In genomic region chr15:45763225-45763624, GRCm38 (mm10) we compare ENCODE assay signal across 13 mouse cellular contexts.
DNase-seq lines count a peak whose midpoint lies in the region; ATAC-seq and TF ChIP-seq lines count a peak whose summit lies in the region.
"Had no signal": no experiment of that assay in that cellular context is flagged by ENCODE, and none has a peak within 500 bp of the region (broad histone marks: within the 10 kb centered on the region; RNA-seq: fewer than 3 reads in every experiment).

No protein-coding gene starts in this region.

- no peak overlapping the region for H3K27ac ChIP-seq in forebrain, postnatal 0 days (ENCODE audit: low read depth, low read length)
- no peak overlapping the region for H3K27ac ChIP-seq in forebrain, embryonic 11.5 days (ENCODE audit: low read depth, low read length)
- H3K27ac ChIP-seq in ES-E14 (ENCODE audit: insufficient read depth, low read depth, low read length, poor library complexity, severe bottlenecking) = no peak overlapping the region
- no peak overlapping the region for H3K27ac ChIP-seq in forebrain, embryonic 13.5 days
- H3K27ac ChIP-seq: hindbrain, embryonic 14.5 days; liver, embryonic 12.5 days had no signal

- no peaks in the 10 kb centered on the region for H3K27me3 ChIP-seq in forebrain, postnatal 0 days (ENCODE audit: insufficient read depth, low read length)
- H3K27me3 ChIP-seq in forebrain, embryonic 11.5 days (ENCODE audit: control insufficient read depth, insufficient read depth, low read length) = no peaks in the 10 kb centered on the region
- H3K27me3 ChIP-seq in forebrain, embryonic 13.5 days = no peaks in the 10 kb centered on the region
- H3K27me3 ChIP-seq: liver, embryonic 12.5 days had no signal

- intact Hi-C loops in left cerebral cortex, postnatal 4 days (cut with DNase I) = no loop called here
- intact Hi-C loops in left cerebral cortex, postnatal 36 days (cut with DNase I) = no loop called here

- peak; percentile 16; the same call in 1 of the 2 replicates for TF ChIP-seq CTCF in forebrain, postnatal 0 days (IDR thresholded peaks at IDR 0.05; ENCODE audit: low read depth)

- in situ Hi-C loops in ES-E14 (cut with MboI; ENCODE audit: low sequenced_read_pairs in 2 of 2, unreplicated experiment in 2 of 2) = no loop called here

- WGBS in forebrain, postnatal 0 days = 59% methylated on average over 2 of the region's 2 CpGs
- 49% methylated on average over 2 of the region's 2 CpGs for WGBS in forebrain, embryonic 11.5 days
- 47% methylated on average over 2 of the region's 2 CpGs for WGBS in forebrain, embryonic 13.5 days

- no peaks in the 10 kb centered on the region for H3K4me1 ChIP-seq in forebrain, postnatal 0 days (ENCODE audit: insufficient read depth)
- no peaks in the 10 kb centered on the region for H3K4me1 ChIP-seq in forebrain, embryonic 11.5 days (replicated peaks; ENCODE audit: control insufficient read depth, insufficient read depth, low read length)
- no peaks in the 10 kb centered on the region for H3K4me1 ChIP-seq in ES-E14 (ENCODE audit: control insufficient read depth in 2 of 2, insufficient read depth in 2 of 2, low read length in 2 of 2, poor library complexity in 1 of 2)
- no peaks in the 10 kb centered on the region for H3K4me1 ChIP-seq in forebrain, embryonic 13.5 days
- H3K4me1 ChIP-seq: liver, embryonic 12.5 days had no signal

- no peak overlapping the region for H3K4me3 ChIP-seq in forebrain, postnatal 0 days (ENCODE audit: low read depth, low read length)
- no peak overlapping the region for H3K4me3 ChIP-seq in forebrain, embryonic 11.5 days (ENCODE audit: low read depth, low read length)
- H3K4me3 ChIP-seq in ES-E14 (ENCODE audit: insufficient read depth in 1 of 2, low read depth in 1 of 2, low read length in 2 of 2, poor library complexity in 1 of 2, severe bottlenecking in 1 of 2) = no peak overlapping the region
- H3K4me3 ChIP-seq in forebrain, embryonic 13.5 days = no peak overlapping the region
- H3K4me3 ChIP-seq: liver, embryonic 12.5 days had no signal

- H3K36me3 ChIP-seq in forebrain, postnatal 0 days (ENCODE audit: insufficient read depth) = no peaks in the 10 kb centered on the region
- H3K36me3 ChIP-seq in forebrain, embryonic 11.5 days (ENCODE audit: control insufficient read depth, insufficient read depth, low read length) = no peaks in the 10 kb centered on the region
- no peaks in the 10 kb centered on the region for H3K36me3 ChIP-seq in ES-E14 (ENCODE audit: control insufficient read depth, insufficient read depth, low read length, poor library complexity, severe bottlenecking)
- H3K36me3 ChIP-seq in forebrain, embryonic 13.5 days (ENCODE audit: poor library complexity, severe bottlenecking) = no peaks in the 10 kb centered on the region
- H3K36me3 ChIP-seq: liver, embryonic 12.5 days had no signal

- no peak for ATAC-seq in forebrain, postnatal 0 days
- no peak for ATAC-seq in forebrain, embryonic 11.5 days (replicated peaks; ENCODE audit: low FRiP score)
- ATAC-seq in forebrain, embryonic 13.5 days = no peak
- no peak for ATAC-seq in CD4-positive, CD25-positive, alpha-beta regulatory T cell, adult 4 months
- ATAC-seq: liver, embryonic 12.5 days had no signal

- H3K9ac ChIP-seq in forebrain, postnatal 0 days = no peak overlapping the region
- no peak overlapping the region for H3K9ac ChIP-seq in forebrain, embryonic 11.5 days (ENCODE audit: low read length)
- no peak overlapping the region for H3K9ac ChIP-seq in ES-E14 (ENCODE audit: insufficient read depth, low read depth, low read length, poor library complexity, severe bottlenecking)
- no peak overlapping the region for H3K9ac ChIP-seq in forebrain, embryonic 13.5 days
- H3K9ac ChIP-seq: hindbrain, embryonic 14.5 days; liver, embryonic 12.5 days had no signal

- no peak for DNase-seq in forebrain, postnatal 0 days
- no peak for DNase-seq in forebrain, embryonic 11.5 days (ENCODE audit: low spot score)
- peak; percentile 24 for DNase-seq in left cerebral cortex, postnatal 4 days
- DNase-seq in left cerebral cortex, postnatal 36 days (ENCODE audit: low spot score in 2 of 2) = no peak
- DNase-seq in ES-E14 (ENCODE audit: low read depth, low spot score) = peak; percentile 11
- DNase-seq in embryo, embryonic 10.5 days (ENCODE audit: low spot score) = peak; percentile 15
- DNase-seq: gastrocnemius, postnatal 10 days; thymus, adult 2 months had no signal

- H3K9me3 ChIP-seq in forebrain, postnatal 0 days (ENCODE audit: low read length) = no peaks in the 10 kb centered on the region
- H3K9me3 ChIP-seq in forebrain, embryonic 11.5 days (ENCODE audit: control insufficient read depth, low read length) = no peaks in the 10 kb centered on the region
- H3K9me3 ChIP-seq in ES-E14 (ENCODE audit: control insufficient read depth, insufficient read depth, low read depth, low read length) = no peaks in the 10 kb centered on the region
- H3K9me3 ChIP-seq in forebrain, embryonic 13.5 days (replicated peaks) = no peaks in the 10 kb centered on the region

- H3K4me2 ChIP-seq in forebrain, postnatal 0 days (ENCODE audit: low read depth) = no peak overlapping the region
- H3K4me2 ChIP-seq in forebrain, embryonic 11.5 days (ENCODE audit: low read depth, low read length, severe bottlenecking) = no peak overlapping the region
- H3K4me2 ChIP-seq in forebrain, embryonic 13.5 days = no peak overlapping the region
- H3K4me2 ChIP-seq: hindbrain, embryonic 14.5 days; liver, embryonic 12.5 days; midbrain, embryonic 11.5 days had no signal

TF ChIP-seq in ES-E14, 5 proteins besides CTCF, POLR2A, EP300 and RAD21:
- no peak for TF ChIP-seq ZC3H11A (IDR thresholded peaks at IDR 0.05; ENCODE audit: borderline replicate concordance, low read depth, low read length)
- TF ChIP-seq MAFK (IDR thresholded peaks at IDR 0.05; ENCODE audit: insufficient read depth, low read depth, low read length) = no peak
- no peak for TF ChIP-seq HCFC1 (IDR thresholded peaks at IDR 0.05; ENCODE audit: borderline replicate concordance, insufficient read depth, low read length)

Comparison
In these comparisons a context has a peak if more than half of its experiments do, and no peak if none do; other contexts are left out.
1. DNase-seq: peak in left cerebral cortex, postnatal 4 days (single experiment), ES-E14 (single experiment) and embryo, embryonic 10.5 days (single experiment); none in forebrain, postnatal 0 days (single experiment), forebrain, embryonic 11.5 days (single experiment) and left cerebral cortex, postnatal 36 days (0 of 2).